Comparison of ENCODE assay signal across 16 mouse cellular contexts in the genomic region with DNA sequence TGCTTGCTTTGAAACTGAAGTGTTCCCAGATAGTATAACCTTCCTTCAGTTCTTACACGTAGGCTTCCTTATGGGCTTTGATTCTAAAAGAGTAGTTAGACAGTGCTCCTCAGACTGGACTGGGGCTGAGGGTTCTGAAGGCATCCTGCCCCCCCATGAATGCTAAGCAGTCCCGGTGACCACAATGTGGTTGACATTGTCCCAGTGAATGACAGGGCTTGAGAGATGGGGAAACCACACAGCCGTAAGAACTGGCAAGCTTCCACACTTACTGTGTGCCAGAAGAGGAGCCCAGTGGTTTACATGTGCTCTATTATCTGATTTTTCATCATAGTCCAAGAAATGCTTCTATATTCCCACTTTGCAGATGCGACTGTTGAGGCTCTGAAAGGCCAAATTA.
DNase-seq lines count a peak whose midpoint lies in the region; ATAC-seq and TF ChIP-seq lines count a peak whose summit lies in the region.
"Had no signal": no experiment of that assay in that cellular context is flagged by ENCODE, and none has a peak within 500 bp of the region (broad histone marks: within the 10 kb centered on the region; RNA-seq: fewer than 3 reads in every experiment).

No protein-coding gene starts in this region.

- 79% methylated on average over 4 of the region's 4 CpGs for WGBS in kidney, adult 2 months
- WGBS in liver, embryonic 12.5 days (ENCODE audit: insufficient replicate concordance), result 31% methylated on average over 4 of the region's 4 CpGs

- no peak overlapping the region for H3K4me3 ChIP-seq in kidney, adult 2 months (ENCODE audit: insufficient read depth, low read depth, low read length)
- no peak overlapping the region for H3K4me3 ChIP-seq in liver, embryonic 12.5 days
- H3K4me3 ChIP-seq: embryonic facial prominence, embryonic 12.5 days; hindbrain, embryonic 10.5 days; layer of hippocampus, adult 2 months had no signal

- H3K36me3 ChIP-seq in kidney, adult 2 months (ENCODE audit: control insufficient read depth, insufficient read depth, low read length), result no peaks in the 10 kb centered on the region
- no peaks in the 10 kb centered on the region for H3K36me3 ChIP-seq in liver, embryonic 12.5 days
- H3K36me3 ChIP-seq: embryonic facial prominence, embryonic 12.5 days; hindbrain, embryonic 10.5 days had no signal

- no peak for TF ChIP-seq CTCF in kidney, adult 2 months (conservative IDR thresholded peaks at IDR 0.05; ENCODE audit: insufficient read depth, insufficient read length, low read depth, low read length)

- no peaks in the 10 kb centered on the region for H3K9me3 ChIP-seq in liver, embryonic 12.5 days (replicated peaks)

- 0 out of 2 replicates have a peak, but pooled peaks have one; percentile 30 for ATAC-seq in liver, embryonic 12.5 days

- H3K9ac ChIP-seq in liver, embryonic 12.5 days, result no peak overlapping the region
- H3K9ac ChIP-seq: embryonic facial prominence, embryonic 12.5 days had no signal

- no peak overlapping the region for H3K27ac ChIP-seq in kidney, adult 2 months (ENCODE audit: insufficient read depth, low read depth, low read length)
- H3K27ac ChIP-seq in liver, embryonic 12.5 days, result no peak overlapping the region
- H3K27ac ChIP-seq: embryonic facial prominence, embryonic 12.5 days; hindbrain, embryonic 10.5 days; layer of hippocampus, adult 2 months had no signal

- no peaks in the 10 kb centered on the region for H3K27me3 ChIP-seq in kidney, adult 2 months (replicated peaks; ENCODE audit: control insufficient read depth, insufficient read depth, low read length)
- H3K27me3 ChIP-seq in liver, embryonic 12.5 days (replicated peaks), result no peaks in the 10 kb centered on the region
- H3K27me3 ChIP-seq: embryonic facial prominence, embryonic 12.5 days had no signal

- H3K4me2 ChIP-seq in liver, embryonic 12.5 days, result no peak overlapping the region
- H3K4me2 ChIP-seq: embryonic facial prominence, embryonic 12.5 days had no signal

- peak; percentile 38 for DNase-seq in kidney, adult 2 months
- DNase-seq in kidney, adult 8-10 months, result no peak
- peak; percentile 36 for DNase-seq in T-cell, adult 2 months (ENCODE audit: low spot score)
- peak; percentile 45 for DNase-seq in naive thymus-derived CD4-positive, alpha-beta T cell, adult 2 months (ENCODE audit: low read depth)
- no peak for DNase-seq in thymus, postnatal 25 days
- DNase-seq in gastrocnemius, postnatal 14 days, result no peak
- DNase-seq: adrenal gland, postnatal 10 days; cerebellum, adult 18-20 months; kidney, adult 11 months; left cerebral cortex, postnatal 4 days; retina, postnatal 1 day; thymus, postnatal 14 days had no signal

- TF ChIP-seq POLR2A in kidney, adult 2 months (IDR thresholded peaks at IDR 0.05; ENCODE audit: low read depth, low read length), result no peak

- intact Hi-C loops in gastrocnemius, postnatal 14 days (cut with DNase I; ENCODE audit: low total_unique reads), result no loop called here

- H3K4me1 ChIP-seq in kidney, adult 2 months (ENCODE audit: control insufficient read depth, insufficient read depth, low read length), result peaks cover 2% of the 10 kb centered on the region; the same call in 1 of the 2 replicates
- H3K4me1 ChIP-seq in liver, embryonic 12.5 days, result peaks cover 4% of the 10 kb centered on the region; the same call in 1 of the 2 replicates

Comparison
In these comparisons a context has a peak if more than half of its experiments do, and no peak if none do; other contexts are left out.
1. DNase-seq: peak in kidney, adult 2 months (single experiment), T-cell, adult 2 months (single experiment) and naive thymus-derived CD4-positive, alpha-beta T cell, adult 2 months (single experiment); none in kidney, adult 8-10 months (0 of 2), thymus, postnatal 25 days (single experiment) and gastrocnemius, postnatal 14 days (single experiment).